Mouse (Mus musculus) embryonic fibroblast, embryonic 13.5 days (primary cell): ENCODE measurements around the gene Tmeff2.

ENCODE experiments used
- CTCF ChIP-seq: IDR thresholded peaks from 2 replicates; pipeline ENCODE4 v1.5.1; 2011; ENCODE audit warnings: mild to moderate bottlenecking, control low read depth, low read length, moderate library complexity, borderline replicate concordance; ENCODE audit not compliant: insufficient read depth
- POLR2A ChIP-seq: IDR thresholded peaks from 2 replicates; pipeline ENCODE4 v1.6.1; 2011; ENCODE audit warnings: low read depth, mild to moderate bottlenecking, control low read depth, low read length, moderate library complexity

GRCm38 (mm10) chr1:51074076-51074475 lies 173.6 kb downstream of the Tmeff2 start:
- TF ChIP-seq POLR2A = no peak
- TF ChIP-seq CTCF = no peak
